In genomic region chr9:44879694-44880271, GRCm38 (mm10) we compare ENCODE assay signal across 8 mouse cellular contexts. TPM values are rescaled to one million over a fixed set of nuclear protein-coding genes. Genes with fewer than 3 reads are reported as not detected.
DNase-seq lines count a peak whose midpoint lies in the region; ATAC-seq and TF ChIP-seq lines count a peak whose summit lies in the region.

No protein-coding gene starts in this region.

- 0% methylated on average over 13 of the region's 13 CpGs for WGBS in lung, embryonic 14.5 days
- WGBS in forebrain, postnatal 0 days, result under 1% methylated on average over 13 of the region's 13 CpGs
- under 1% methylated on average over 13 of the region's 13 CpGs for WGBS in limb, embryonic 15.5 days
- under 1% methylated on average over 13 of the region's 13 CpGs for WGBS in neural tube, embryonic 14.5 days

- H3K9ac ChIP-seq in lung, embryonic 14.5 days, result peak overlapping the region; percentile 93
- H3K9ac ChIP-seq in forebrain, postnatal 0 days, result peak overlapping the region; percentile 95
- peak overlapping the region; percentile 91 for H3K9ac ChIP-seq in limb, embryonic 15.5 days
- H3K9ac ChIP-seq in neural tube, embryonic 14.5 days (replicated peaks; ENCODE audit: low read depth, low read length), result peak overlapping the region; percentile 99

- peak; percentile 24 for DNase-seq in lung, embryonic 14.5 days
- DNase-seq in lung, postnatal 25 days (ENCODE audit: low spot score), result no peak
- peak; percentile 37 for DNase-seq in cerebellum, adult 8-10 months
- DNase-seq in forebrain, postnatal 0 days, result no peak
- no peak for DNase-seq in layer of hippocampus, adult 9-11 months
- no peak for DNase-seq in urinary bladder, postnatal 25 days (ENCODE audit: low spot score)

- H3K27me3 ChIP-seq in lung, embryonic 14.5 days (ENCODE audit: insufficient read depth, low read length), result no peaks in the 10 kb centered on the region
- no peaks in the 10 kb centered on the region for H3K27me3 ChIP-seq in forebrain, postnatal 0 days (ENCODE audit: insufficient read depth, low read length)
- no peaks in the 10 kb centered on the region for H3K27me3 ChIP-seq in limb, embryonic 15.5 days
- no peaks in the 10 kb centered on the region for H3K27me3 ChIP-seq in neural tube, embryonic 14.5 days (ENCODE audit: control insufficient read depth, insufficient read depth, low read length)

- H3K4me3 ChIP-seq in lung, embryonic 14.5 days (ENCODE audit: low read depth, low read length), result peak overlapping the region; percentile 98
- H3K4me3 ChIP-seq in forebrain, postnatal 0 days (ENCODE audit: low read depth, low read length), result peak overlapping the region; percentile 100
- peak overlapping the region; percentile 97 for H3K4me3 ChIP-seq in limb, embryonic 15.5 days
- H3K4me3 ChIP-seq in neural tube, embryonic 14.5 days (ENCODE audit: low read depth, low read length), result peak overlapping the region; percentile 97

- TF ChIP-seq CTCF in lung, embryonic 14.5 days (IDR thresholded peaks at IDR 0.05; ENCODE audit: low read depth), result no peak
- no peak for TF ChIP-seq CTCF in forebrain, postnatal 0 days (IDR thresholded peaks at IDR 0.05; ENCODE audit: low read depth)

- peaks cover 8% of the 10 kb centered on the region for H3K4me1 ChIP-seq in lung, embryonic 14.5 days (ENCODE audit: insufficient read depth)
- H3K4me1 ChIP-seq in forebrain, postnatal 0 days (ENCODE audit: insufficient read depth), result peaks cover 16% of the 10 kb centered on the region
- peaks cover 57% of the 10 kb centered on the region for H3K4me1 ChIP-seq in limb, embryonic 15.5 days
- H3K4me1 ChIP-seq in neural tube, embryonic 14.5 days (ENCODE audit: control insufficient read depth, insufficient read depth, low read length), result peaks cover 46% of the 10 kb centered on the region

- H3K4me2 ChIP-seq in lung, embryonic 14.5 days, result peak overlapping the region; percentile 100
- H3K4me2 ChIP-seq in forebrain, postnatal 0 days (ENCODE audit: low read depth), result peak overlapping the region; percentile 83
- H3K4me2 ChIP-seq in limb, embryonic 15.5 days, result peak overlapping the region; percentile 89
- peak overlapping the region; percentile 86 for H3K4me2 ChIP-seq in neural tube, embryonic 14.5 days (ENCODE audit: low read depth, low read length)

- no peak for ATAC-seq in lung, embryonic 14.5 days (ENCODE audit: insufficient read depth)
- ATAC-seq in forebrain, postnatal 0 days, result no peak
- ATAC-seq in limb, embryonic 15.5 days (ENCODE audit: insufficient number of reproducible peaks, low FRiP score, low TSS enrichment, low read depth), result no peak
- ATAC-seq in neural tube, embryonic 14.5 days (ENCODE audit: low read depth), result no peak

- no peaks in the 10 kb centered on the region for H3K9me3 ChIP-seq in lung, embryonic 14.5 days (ENCODE audit: low read depth, low read length)
- no peaks in the 10 kb centered on the region for H3K9me3 ChIP-seq in forebrain, postnatal 0 days (ENCODE audit: low read length)
- no peaks in the 10 kb centered on the region for H3K9me3 ChIP-seq in limb, embryonic 15.5 days
- no peaks in the 10 kb centered on the region for H3K9me3 ChIP-seq in neural tube, embryonic 14.5 days (ENCODE audit: control insufficient read depth, low read length)

- no peaks in the 10 kb centered on the region for H3K36me3 ChIP-seq in lung, embryonic 14.5 days (ENCODE audit: insufficient read depth)
- H3K36me3 ChIP-seq in forebrain, postnatal 0 days (ENCODE audit: insufficient read depth), result no peaks in the 10 kb centered on the region; the same call in 1 of the 2 replicates
- no peaks in the 10 kb centered on the region for H3K36me3 ChIP-seq in limb, embryonic 15.5 days
- H3K36me3 ChIP-seq in neural tube, embryonic 14.5 days (ENCODE audit: control insufficient read depth, insufficient read depth, low read length), result no peaks in the 10 kb centered on the region

- H3K27ac ChIP-seq in lung, embryonic 14.5 days (ENCODE audit: low read depth), result 0 out of 2 replicates have a peak overlapping the region, but pooled peaks have one; percentile 1
- H3K27ac ChIP-seq in forebrain, postnatal 0 days (ENCODE audit: low read depth, low read length), result peak overlapping the region; percentile 99
- peak overlapping the region; percentile 95 for H3K27ac ChIP-seq in limb, embryonic 15.5 days
- peak overlapping the region; percentile 96 for H3K27ac ChIP-seq in neural tube, embryonic 14.5 days (ENCODE audit: low read depth, low read length)

RNA-seq across cellular contexts. Expression of gene Kmt2a, which starts 1.3 kb away (rescaled TPM):
- polyA plus RNA-seq in lung, embryonic 14.5 days (2014; fragmentation: Nextera tagmentation; extraction: Ambion mirVana), result 14.4 and 14.7 TPM in 2 replicates
- 14.5 and 18.5 TPM in 2 replicates for total RNA-seq in forebrain, postnatal 0 days (2014; rRNA removed)
- 6.7 and 13.7 TPM in 2 replicates for polyA plus RNA-seq in forebrain, postnatal 0 days (2015; fragmentation: Nextera tagmentation; extraction: Ambion mirVana)
- 12.4 and 13.7 TPM in 2 replicates for polyA plus RNA-seq in limb, embryonic 15.5 days (2015; fragmentation: Nextera tagmentation; extraction: Ambion mirVana)
- 16.5 and 23.1 TPM in 2 replicates for polyA plus RNA-seq in neural tube, embryonic 14.5 days (2014; fragmentation: Nextera tagmentation; extraction: Ambion mirVana)

RNA-seq across cellular contexts. Expression of gene Atp5l, which starts 40.8 kb away (rescaled TPM):
- polyA plus RNA-seq in lung, embryonic 14.5 days (2014; fragmentation: Nextera tagmentation; extraction: Ambion mirVana), result 618 and 665 TPM in 2 replicates
- 216 and 362 TPM in 2 replicates for total RNA-seq in forebrain, postnatal 0 days (2014; rRNA removed)
- polyA plus RNA-seq in forebrain, postnatal 0 days (2015; fragmentation: Nextera tagmentation; extraction: Ambion mirVana), result 859 and 1,152 TPM in 2 replicates
- polyA plus RNA-seq in limb, embryonic 15.5 days (2015; fragmentation: Nextera tagmentation; extraction: Ambion mirVana), result 568 and 652 TPM in 2 replicates
- 756 and 860 TPM in 2 replicates for polyA plus RNA-seq in neural tube, embryonic 14.5 days (2014; fragmentation: Nextera tagmentation; extraction: Ambion mirVana)

Comparison
In these comparisons a context has a peak if more than half of its experiments do, and no peak if none do; other contexts are left out.
1. DNase-seq: peak in lung, embryonic 14.5 days (single experiment) and cerebellum, adult 8-10 months (single experiment); none in lung, postnatal 25 days (single experiment), forebrain, postnatal 0 days (single experiment), layer of hippocampus, adult 9-11 months (single experiment) and urinary bladder, postnatal 25 days (single experiment).
2. H3K27ac ChIP-seq: peak in every context shown above with its lines; median percentile 99 in forebrain, postnatal 0 days; 96 in neural tube, embryonic 14.5 days; 95 in limb, embryonic 15.5 days; 1 in lung, embryonic 14.5 days.
3. Peak in every context shown above with its lines, with median percentiles within 50 percentile points of each other: H3K4me2 ChIP-seq, H3K4me3 ChIP-seq and H3K9ac ChIP-seq.